20 mouse cellular contexts compared by ENCODE assay signal in genomic region chr1:80039161-80039560, GRCm38 (mm10).
"Had no signal": no experiment of that assay in that cellular context is flagged by ENCODE, and none has a peak within 500 bp of the region (broad histone marks: within the 10 kb centered on the region; RNA-seq: fewer than 3 reads in every experiment).

No protein-coding gene starts in this region.

- ATAC-seq: liver, postnatal 0 days; lung, postnatal 0 days; midbrain, embryonic 13.5 days; midbrain, embryonic 16.5 days had no signal

- H3K4me3 ChIP-seq: liver, embryonic 13.5 days; liver, embryonic 15.5 days; lung, embryonic 15.5 days; midbrain, embryonic 10.5 days; midbrain, embryonic 13.5 days; myocyte; neural tube, embryonic 13.5 days; neural tube, embryonic 15.5 days; stomach, embryonic 15.5 days had no signal

- H3K36me3 ChIP-seq: liver, embryonic 13.5 days; liver, embryonic 15.5 days; lung, embryonic 15.5 days; midbrain, embryonic 10.5 days; midbrain, embryonic 13.5 days; neural tube, embryonic 13.5 days; neural tube, embryonic 15.5 days; stomach, embryonic 15.5 days had no signal

- H3K9me3 ChIP-seq: liver, embryonic 13.5 days; liver, embryonic 15.5 days; lung, embryonic 15.5 days; midbrain, embryonic 10.5 days; midbrain, embryonic 13.5 days; neural tube, embryonic 13.5 days; neural tube, embryonic 15.5 days; stomach, embryonic 15.5 days had no signal

- DNase-seq: liver, embryonic 13.5 days; liver, postnatal 0 days; lung, adult 2 months; lung, postnatal 4 days; right cerebral cortex, adult 18-20 months; right cerebral cortex, postnatal 25 days; right cerebral cortex, postnatal 4 days; thymus, adult 2 months; thymus, postnatal 25 days; thymus, postnatal 4 days had no signal

- H3K27me3 ChIP-seq: lung, embryonic 15.5 days; midbrain, embryonic 13.5 days; neural tube, embryonic 13.5 days; neural tube, embryonic 15.5 days; stomach, embryonic 15.5 days had no signal

- H3K4me1 ChIP-seq: midbrain, embryonic 10.5 days; midbrain, embryonic 13.5 days; neural tube, embryonic 13.5 days; neural tube, embryonic 15.5 days; stomach, embryonic 15.5 days had no signal
